Mouse (Mus musculus): ENCODE measurements around the gene Magi1. TPM values are rescaled to one million over a fixed set of nuclear protein-coding genes. Genes with fewer than 3 reads are reported as not detected.

Gene Magi1
- polyA plus RNA-seq, 1 experiment from 2014 or later, result 29.1 TPM

GRCm38 (mm10) chr6:93792309-93793215, 491.2 kb downstream of the Magi1 start:
- Histone ChIP-seq H3K9me3 (no peaks in the 10 kb centered on the region), H3K4me3 (no peak overlapping the region), H3K27ac (peak overlapping the region; percentile 50; the same call in 1 of the 2 replicates), H3K27me3 (no peaks in the 10 kb centered on the region), H3K36me3 (no peaks in the 10 kb centered on the region), H3K4me1 (replicated peaks) (0 out of 2 replicates have a peak, but pooled peaks cover 7% of the 10 kb centered on the region), H3K4me2 (peak overlapping the region; percentile 14), H3K9ac (no peak overlapping the region)
- ATAC-seq (ENCODE audit: low FRiP score), result peak; percentile 88
- WGBS, result 27% methylated on average over 10 of the region's 10 CpGs

- ATAC-seq (ENCODE audit: low FRiP score), result no peak
- Histone ChIP-seq H3K27ac (no peak overlapping the region), H3K4me2 (no peak overlapping the region), H3K9me3 (no peaks in the 10 kb centered on the region), H3K9ac (no peak overlapping the region), H3K4me3 (no peak overlapping the region), H3K36me3 (no peaks in the 10 kb centered on the region), H3K27me3 (no peaks in the 10 kb centered on the region), H3K4me1 (replicated peaks) (0 out of 2 replicates have a peak, but pooled peaks cover 7% of the 10 kb centered on the region)
Measured at GRCm38 (mm10) chr6:93789721-93790120, 494.0 kb downstream of the Magi1 start.

GRCm38 (mm10) chr6:93787042-93787441, 496.7 kb downstream of the Magi1 start:
- WGBS, result 95% methylated on average over 3 of the region's 3 CpGs
- H3K9me3 ChIP-seq, result no peaks in the 10 kb centered on the region
- no peak overlapping the region for H3K4me3 ChIP-seq
- ATAC-seq (ENCODE audit: low FRiP score), result no peak
- H3K36me3 ChIP-seq, result no peaks in the 10 kb centered on the region
- no peaks in the 10 kb centered on the region for H3K4me1 ChIP-seq (replicated peaks)
- H3K9ac ChIP-seq, result no peak overlapping the region
- no peaks in the 10 kb centered on the region for H3K27me3 ChIP-seq
- H3K27ac ChIP-seq, result no peak overlapping the region
- no peak overlapping the region for H3K4me2 ChIP-seq

- Histone ChIP-seq H3K4me2 (no peak overlapping the region), H3K9ac (no peak overlapping the region), H3K4me1 (replicated peaks) (no peaks in the 10 kb centered on the region), H3K27me3 (no peaks in the 10 kb centered on the region), H3K9me3 (no peaks in the 10 kb centered on the region), H3K27ac (no peak overlapping the region), H3K4me3 (no peak overlapping the region), H3K36me3 (no peaks in the 10 kb centered on the region)
- WGBS, result 91% methylated on average over 2 of the region's 2 CpGs
- no peak for ATAC-seq (ENCODE audit: low FRiP score)
Measured at GRCm38 (mm10) chr6:93786220-93786619, 497.5 kb downstream of the Magi1 start.

GRCm38 (mm10) chr6:93771081-93771480, 512.6 kb downstream of the Magi1 start:
- Histone ChIP-seq H3K27me3 (no peaks in the 10 kb centered on the region), H3K36me3 (peaks cover 8% of the 10 kb centered on the region), H3K4me1 (replicated peaks) (peaks cover 27% of the 10 kb centered on the region), H3K9ac (no peak overlapping the region), H3K27ac (peak overlapping the region; percentile 13; the same call in 1 of the 2 replicates), H3K4me2 (no peak overlapping the region), H3K9me3 (no peaks in the 10 kb centered on the region), H3K4me3 (no peak overlapping the region)
- WGBS, result 26% methylated on average over 4 of the region's 4 CpGs
- no peak for ATAC-seq (ENCODE audit: low FRiP score)

GRCm38 (mm10) chr6:93770283-93771025, 513.3 kb downstream of the Magi1 start:
- Histone ChIP-seq H3K9ac (no peak overlapping the region), H3K27ac (peak overlapping the region; percentile 58; the same call in 1 of the 2 replicates), H3K4me3 (no peak overlapping the region), H3K9me3 (no peaks in the 10 kb centered on the region), H3K4me2 (no peak overlapping the region), H3K36me3 (peaks cover 8% of the 10 kb centered on the region), H3K27me3 (no peaks in the 10 kb centered on the region), H3K4me1 (replicated peaks) (peaks cover 27% of the 10 kb centered on the region)
- ATAC-seq (ENCODE audit: low FRiP score), result 0 out of 2 replicates have a peak, but pooled peaks have one; percentile 24
- 61% methylated on average over 5 of the region's 5 CpGs for WGBS

- Histone ChIP-seq H3K36me3 (peaks cover 17% of the 10 kb centered on the region), H3K9me3 (no peaks in the 10 kb centered on the region), H3K9ac (no peak overlapping the region), H3K27ac (0 out of 2 replicates have a peak overlapping the region, but pooled peaks have one; percentile 55), H3K4me1 (replicated peaks) (peaks cover 8% of the 10 kb centered on the region), H3K4me2 (no peak overlapping the region), H3K27me3 (no peaks in the 10 kb centered on the region), H3K4me3 (no peak overlapping the region)
- 56% methylated on average over 3 of the region's 3 CpGs for WGBS
- peak; percentile 10; the same call in 1 of the 2 replicates for ATAC-seq (ENCODE audit: low FRiP score)
Measured at GRCm38 (mm10) chr6:93758114-93758513, 525.6 kb downstream of the Magi1 start.

- ATAC-seq (ENCODE audit: low FRiP score), result peak; percentile 97
Measured at GRCm38 (mm10) chr6:93757353-93758087, 526.2 kb downstream of the Magi1 start.

GRCm38 (mm10) chr6:93743145-93743544, 540.6 kb downstream of the Magi1 start:
- Histone ChIP-seq H3K27ac (peak overlapping the region; percentile 58; the same call in 1 of the 2 replicates), H3K4me2 (no peak overlapping the region), H3K9ac (0 out of 2 replicates have a peak overlapping the region, but pooled peaks have one; percentile 0), H3K27me3 (no peaks in the 10 kb centered on the region), H3K9me3 (no peaks in the 10 kb centered on the region), H3K36me3 (peaks cover 38% of the 10 kb centered on the region), H3K4me3 (no peak overlapping the region), H3K4me1 (replicated peaks) (peaks cover 21% of the 10 kb centered on the region)
- ATAC-seq (ENCODE audit: low FRiP score), result no peak
- 48% methylated on average over 6 of the region's 6 CpGs for WGBS

More at GRCm38 (mm10) chr6:93757353-93758087, 526.2 kb downstream of the Magi1 start:
- Histone ChIP-seq H3K4me2 (no peak overlapping the region), H3K4me1 (replicated peaks) (peaks cover 8% of the 10 kb centered on the region), H3K36me3 (peaks cover 21% of the 10 kb centered on the region), H3K9me3 (no peaks in the 10 kb centered on the region), H3K27ac (peak overlapping the region; percentile 55), H3K4me3 (no peak overlapping the region), H3K9ac (no peak overlapping the region), H3K27me3 (no peaks in the 10 kb centered on the region)
- WGBS, result 28% methylated on average over 11 of the region's 11 CpGs

GRCm38 (mm10) chr6:93739786-93740185, 543.9 kb downstream of the Magi1 start:
- H3K4me1 ChIP-seq (replicated peaks), result peaks cover 24% of the 10 kb centered on the region
- H3K9ac ChIP-seq, result no peak overlapping the region
- no peaks in the 10 kb centered on the region for H3K9me3 ChIP-seq
- WGBS, result 95% methylated on average over 3 of the region's 3 CpGs
- no peak overlapping the region for H3K27ac ChIP-seq
- no peak overlapping the region for H3K4me2 ChIP-seq
- no peaks in the 10 kb centered on the region for H3K27me3 ChIP-seq
- H3K36me3 ChIP-seq, result peaks cover 9% of the 10 kb centered on the region
- ATAC-seq (ENCODE audit: low FRiP score), result no peak
- no peak overlapping the region for H3K4me3 ChIP-seq

GRCm38 (mm10) chr6:93737083-93737482, 546.6 kb downstream of the Magi1 start:
- Histone ChIP-seq H3K36me3 (peaks cover 3% of the 10 kb centered on the region; the same call in 1 of the 2 replicates), H3K27me3 (no peaks in the 10 kb centered on the region), H3K9me3 (no peaks in the 10 kb centered on the region), H3K27ac (no peak overlapping the region), H3K4me3 (no peak overlapping the region), H3K4me2 (no peak overlapping the region), H3K4me1 (replicated peaks) (peaks cover 11% of the 10 kb centered on the region; the same call in 1 of the 2 replicates), H3K9ac (no peak overlapping the region)
- ATAC-seq (ENCODE audit: low FRiP score), result no peak
- 100% methylated on average over 1 of the region's 1 CpGs for WGBS

All from hindbrain, embryonic 13.5 days (tissue).